Mouse (Mus musculus) thymus, adult 2 months (tissue): Measurements from ENCODE around the gene Farsb.

ENCODE experiments used
- CTCF ChIP-seq: fragments of 200-500 bp; IDR thresholded peaks from 2 replicates; pipeline ENCODE4 v1.5.1; 2012; ENCODE audit warnings: mild to moderate bottlenecking, control low read depth, low read length, moderate library complexity, borderline replicate concordance; ENCODE audit not compliant: control insufficient read depth, poor library complexity, insufficient read depth; ENCODE audit errors: extremely low read depth
- POLR2A ChIP-seq: fragments of 200-500 bp; IDR thresholded peaks from 2 replicates; pipeline ENCODE4 v1.6.1; 2012; ENCODE audit warnings: mild to moderate bottlenecking, low read length, control low read depth, moderate library complexity; ENCODE audit not compliant: control insufficient read depth, poor library complexity, insufficient read depth; ENCODE audit errors: extremely low read depth

DNA sequence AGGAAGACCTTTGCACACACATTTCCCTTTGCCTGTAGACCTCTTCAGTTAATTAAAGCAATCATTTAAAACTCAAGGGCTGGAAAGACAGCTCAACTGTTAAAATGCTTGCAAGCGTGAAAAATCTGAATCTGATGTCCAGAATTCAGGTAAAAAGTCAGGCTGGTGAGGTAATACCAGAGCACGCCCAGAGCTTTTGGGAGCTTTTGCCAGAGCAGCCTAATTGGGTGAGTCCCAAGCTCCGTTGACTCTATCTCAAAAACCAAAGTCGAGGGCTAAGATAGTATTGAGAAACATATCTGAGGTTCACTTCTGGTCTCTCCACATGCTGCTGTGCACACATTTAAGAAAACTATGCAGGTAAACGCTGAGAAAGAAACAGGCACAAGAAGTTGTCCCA, 22.2 kb upstream of the Farsb start, which contains the start of gene Mogat1:
- TF ChIP-seq POLR2A (no peak), CTCF (no peak)
